Mouse (Mus musculus) neutrophil, adult 59 days (primary cell): ENCODE data around the gene Irf2. TPM values are rescaled to one million over a fixed set of nuclear protein-coding genes. Genes with fewer than 3 reads are reported as not detected.

Experiments
- total RNA-seq, 2 experiments: library from RNA; stranded (reverse); gene quantifications; 1 replicate in 1 of 2; 2 replicates in 1 of 2; pipeline ENCODE4 v1.2.4; 2023

The Irf2 gene
- total RNA-seq, result 100 to 1,000 TPM; 173 to 184 TPM

GRCm38 (mm10) chr8:46739003-46739949 lies at the start of gene Irf2:
Irf2 (plus strand) TSS chr8:46739732.

Other genes starting within 250 kb of the Irf2 start
- 10 to 100 TPM; 19.7 to 23.7 TPM for gene Cenpu, start 187.7 kb upstream of the Irf2 start, total RNA-seq
- gene Primpol, start 122.5 kb upstream of the Irf2 start, total RNA-seq, result 10 to 100 TPM; 19.3 to 23.1 TPM
- 10 to 100 TPM; 57.2 to 59.8 TPM for gene Casp3, start 122.4 kb upstream of the Irf2 start, total RNA-seq
- 1 to 10 TPM in 1 of 2 experiments, under 1 TPM in 1; 0.09 to 1.2 TPM for gene Enpp6, start 247.2 kb downstream of the Irf2 start, total RNA-seq